Mouse (Mus musculus) spleen, adult 2 months (tissue): ENCODE measurements around the gene Dnal4.

Source experiments
- CTCF ChIP-seq: fragments of 200-500 bp; IDR thresholded peaks from 2 replicates; pipeline ENCODE4 v1.5.1; 2011; ENCODE audit warnings: mild to moderate bottlenecking, inconsistent platforms; ENCODE audit not compliant: insufficient read depth, insufficient read length, insufficient replicate concordance; ENCODE audit errors: extremely low read depth
- POLR2A ChIP-seq: fragments of 200-500 bp; IDR thresholded peaks from 2 replicates; pipeline ENCODE4 v1.6.1; 2011; ENCODE audit warnings: low read depth, low read length, inconsistent platforms

DNA sequence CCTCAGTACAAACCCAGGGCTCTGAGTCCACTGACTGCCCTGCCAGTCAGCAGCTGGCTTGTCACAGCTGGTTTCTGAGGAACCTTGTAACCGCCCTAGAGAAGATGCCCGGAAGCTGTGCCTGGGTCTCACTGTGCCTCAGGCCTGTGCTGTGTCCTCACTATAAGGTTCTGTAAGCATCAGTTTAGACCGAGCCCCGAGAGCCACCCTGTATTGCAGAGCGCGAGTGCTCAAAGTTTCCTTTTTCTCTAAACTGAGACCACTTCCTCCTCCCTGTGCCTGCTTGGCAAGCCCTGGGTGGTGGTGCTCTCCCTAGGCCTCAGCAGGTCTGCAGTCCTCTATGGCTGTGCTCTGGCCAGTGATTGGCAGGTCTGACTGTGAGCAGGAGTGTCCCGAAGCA is 28.5 kb downstream of the Dnal4 start:
- TF ChIP-seq CTCF (no peak), POLR2A (no peak)
